Mouse (Mus musculus) urinary bladder, adult 18-20 months (tissue): ENCODE measurements around the gene Ugt1a10.
"Not testable (repeated sequence)": the region's sequence is repeated elsewhere in the genome, so short reads cannot be mapped to it uniquely, and the experiment has no call there.

Experiments used
- DNase-seq, 2 experiments: peaks; one replicate each; pipeline ENCODE4 v3.0.0; 2022; ENCODE audit warnings: low spot score in 2 of 2, mixed read lengths in 2 of 2

Ugt1a10 gene

GRCm38 (mm10) chr1:88055088-88055487 lies at the start of gene Ugt1a10:
Gene Ugt1a10, plus strand, starts transcription at chr1:88055388.
- DNase-seq = no peak

DNA sequence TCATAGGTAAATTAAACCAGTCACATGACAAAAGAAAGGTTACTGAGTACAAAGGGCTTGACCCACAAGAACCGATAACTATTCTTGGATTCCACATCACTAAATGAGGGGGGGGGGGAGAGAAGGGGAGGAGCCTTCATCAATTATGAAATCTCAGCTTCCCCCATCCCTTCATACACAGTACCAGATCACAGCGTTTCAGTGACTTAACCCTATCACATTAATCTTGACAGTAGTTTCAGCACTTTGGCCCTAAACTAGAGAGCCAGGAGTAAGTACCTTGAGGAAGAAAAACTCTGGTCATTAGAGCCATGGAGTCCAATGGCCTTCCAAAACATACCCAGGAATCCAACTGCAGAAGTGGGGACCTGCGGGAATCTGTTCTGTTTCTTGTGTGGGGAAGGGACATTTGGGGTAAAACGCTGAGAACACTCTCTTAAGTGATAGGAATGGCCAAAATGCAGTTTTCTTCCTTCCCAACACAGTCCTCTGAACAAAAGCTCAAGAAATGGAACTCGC lies 47.4 kb upstream of the Ugt1a10 start:
- no peak for DNase-seq

DNA sequence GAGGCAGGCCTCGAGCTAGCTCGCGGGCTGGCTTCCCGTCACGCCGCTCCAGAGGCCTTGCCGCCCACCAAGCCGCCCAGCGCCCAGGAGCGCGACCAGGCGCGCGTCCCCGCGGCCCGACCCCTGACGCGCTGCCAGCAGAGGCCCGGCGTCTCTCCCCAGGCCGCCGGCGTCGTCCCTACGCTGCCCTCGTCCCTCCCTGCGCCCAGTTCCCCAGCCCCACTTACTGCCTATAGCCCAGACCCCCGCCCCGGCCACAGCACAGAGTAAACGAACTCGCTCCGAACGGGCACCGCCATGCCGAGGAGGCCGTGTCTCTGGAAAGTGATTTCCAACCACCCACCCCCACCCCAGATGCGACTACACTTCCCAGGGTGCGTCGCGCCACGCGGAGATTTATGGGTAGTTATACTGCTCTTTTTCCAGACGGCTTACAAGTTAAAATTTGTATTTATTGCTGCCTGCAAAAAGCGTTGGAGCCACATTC lies 46.9 kb upstream of the Ugt1a10 start, which contains the start of gene Usp40:
Gene Usp40, minus strand, starts transcription at position 341 of the 487 bp plus-strand sequence.
- peak; percentile 54 to 82 for DNase-seq

DNA sequence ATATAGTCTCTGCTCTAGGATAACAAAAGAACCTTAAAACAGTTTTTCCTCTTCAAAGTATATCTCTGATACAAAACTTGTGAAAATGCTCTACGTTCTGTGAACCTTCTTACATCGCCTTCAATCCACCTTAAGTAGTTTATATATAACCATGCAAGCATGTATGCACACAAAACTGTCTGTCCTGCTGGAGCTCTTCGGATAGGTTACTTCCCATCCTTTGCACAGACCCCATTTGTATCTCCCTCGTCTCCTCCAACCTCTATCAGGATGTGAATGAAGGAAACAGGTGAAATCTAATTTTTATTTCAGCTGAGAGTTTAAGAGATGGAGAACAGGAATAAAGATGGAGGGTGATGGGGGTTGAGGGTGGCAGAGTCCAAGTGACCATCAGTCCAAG lies 46.5 kb upstream of the Ugt1a10 start:
- no peak for DNase-seq

- DNase-seq = no peak
Measured at GRCm38 (mm10) chr1:88009521-88009920, 45.7 kb upstream of the Ugt1a10 start.

DNA sequence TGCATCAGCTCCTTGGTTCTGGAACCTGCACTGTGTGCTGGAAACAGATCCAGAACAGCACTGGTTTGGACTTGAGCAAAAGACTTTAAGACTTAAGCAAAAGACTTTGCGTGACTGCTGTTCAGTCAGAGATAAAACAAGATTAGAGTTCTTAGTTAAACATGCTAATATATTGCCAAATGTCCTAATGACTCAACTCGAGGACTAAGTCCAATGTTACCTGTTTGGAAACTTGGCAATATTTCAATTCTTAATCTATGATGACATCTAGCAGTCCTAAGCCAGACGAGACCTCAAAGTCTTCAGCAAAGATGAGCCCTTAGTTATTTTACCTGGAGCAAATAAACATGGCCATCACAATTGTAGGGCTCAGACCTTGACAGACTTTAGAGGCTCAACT lies 41.5 kb upstream of the Ugt1a10 start:
- DNase-seq = no peak

GRCm38 (mm10) chr1:88014194-88014593 lies 41.0 kb upstream of the Ugt1a10 start:
- no peak for DNase-seq

GRCm38 (mm10) chr1:88014671-88015070 lies 40.5 kb upstream of the Ugt1a10 start:
- no peak for DNase-seq

- DNase-seq = no peak
Measured at GRCm38 (mm10) chr1:88015371-88015770, 39.8 kb upstream of the Ugt1a10 start.

DNA sequence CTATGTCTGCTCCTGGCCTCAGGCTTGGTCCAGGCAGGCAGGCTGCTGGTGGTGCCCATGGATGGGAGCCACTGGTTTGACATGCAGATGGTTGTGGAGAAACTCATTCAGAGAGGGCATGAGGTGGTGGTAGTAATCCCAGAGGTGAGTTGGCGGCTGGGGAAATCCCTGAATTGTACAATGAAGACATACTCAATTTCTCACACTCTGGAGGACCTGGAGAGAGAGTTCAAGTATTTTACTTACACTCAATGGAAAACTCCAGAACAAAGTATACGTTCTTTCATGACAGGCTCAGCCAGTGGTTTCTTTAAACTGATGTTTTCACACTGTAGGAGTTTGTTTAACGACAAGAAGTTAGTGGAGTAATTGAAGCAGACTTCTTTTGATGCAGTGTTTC lies 29.9 kb upstream of the Ugt1a10 start:
- DNase-seq = not testable (repeated sequence)

DNA sequence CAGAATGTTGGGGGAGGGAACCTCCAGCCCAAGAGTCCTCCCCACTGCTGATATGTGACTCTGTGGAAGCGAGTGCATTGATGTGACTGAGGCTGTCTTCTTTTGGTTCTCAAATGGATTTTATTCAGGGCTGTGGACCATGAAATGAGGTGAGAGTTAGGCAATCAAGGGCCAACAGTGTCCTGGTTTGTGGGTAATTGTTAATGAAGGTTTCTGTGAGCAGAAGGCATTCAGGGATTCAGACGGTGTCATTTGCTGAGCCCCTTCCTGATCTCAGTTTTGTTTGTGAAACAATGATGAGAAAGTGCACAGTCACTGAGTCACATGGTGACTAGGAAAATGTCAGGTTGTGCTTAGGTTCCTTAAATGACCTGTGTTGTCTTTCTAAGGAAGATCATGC lies 12.1 kb upstream of the Ugt1a10 start:
- not testable (repeated sequence) for DNase-seq

GRCm38 (mm10) chr1:88044832-88045437 lies 10.3 kb upstream of the Ugt1a10 start:
- DNase-seq = not testable (repeated sequence)

DNA sequence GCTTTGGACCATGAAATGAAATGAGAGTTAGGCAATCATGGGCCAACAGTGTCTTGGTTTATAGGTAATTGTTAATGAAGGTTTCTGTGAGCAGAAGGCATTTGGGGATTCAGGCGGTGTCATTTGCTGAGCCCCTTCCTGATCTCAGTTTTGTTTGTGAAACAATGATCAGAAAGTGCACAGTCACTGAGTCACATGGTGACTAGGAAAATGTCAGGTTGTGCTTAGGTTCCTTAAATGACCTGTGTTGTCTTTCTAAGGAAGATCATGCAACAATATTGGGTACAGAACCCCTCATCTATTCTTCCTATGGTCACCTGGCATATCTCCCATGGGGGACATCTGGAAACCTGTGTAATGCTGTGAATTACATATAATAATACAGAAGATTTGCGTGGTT lies 7.8 kb upstream of the Ugt1a10 start:
- not testable (repeated sequence) for DNase-seq

- not testable (repeated sequence) for DNase-seq
Measured at GRCm38 (mm10) chr1:88066472-88067102, 11.4 kb downstream of the Ugt1a10 start.

GRCm38 (mm10) chr1:88070495-88070894 lies 15.3 kb downstream of the Ugt1a10 start, which contains the start of gene Ugt1a9:
Gene Ugt1a9, plus strand, starts transcription at chr1:88070800.
- DNase-seq = no peak

DNA sequence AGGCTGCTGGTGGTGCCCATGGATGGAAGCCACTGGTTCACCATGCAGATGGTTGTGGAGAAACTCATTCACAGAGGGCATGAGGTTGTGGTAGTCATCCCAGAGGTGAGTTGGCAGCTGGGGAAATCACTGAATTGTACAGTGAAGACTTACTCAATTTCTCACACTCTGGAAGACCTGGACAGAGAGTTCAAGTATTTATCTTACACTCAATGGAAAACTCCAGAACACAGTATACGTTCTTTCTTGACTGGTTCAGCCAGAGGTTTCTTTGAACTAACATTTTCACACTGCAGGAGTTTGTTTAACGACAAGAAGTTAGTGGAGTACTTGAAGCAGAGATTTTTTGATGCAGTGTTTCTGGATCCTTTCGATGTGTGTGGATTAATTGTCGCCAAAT lies 15.7 kb downstream of the Ugt1a10 start:
- DNase-seq = no peak

GRCm38 (mm10) chr1:88074471-88074870 lies 19.3 kb downstream of the Ugt1a10 start:
- no peak for DNase-seq

- no peak for DNase-seq
Measured at GRCm38 (mm10) chr1:88077128-88077527, 21.9 kb downstream of the Ugt1a10 start.

DNA sequence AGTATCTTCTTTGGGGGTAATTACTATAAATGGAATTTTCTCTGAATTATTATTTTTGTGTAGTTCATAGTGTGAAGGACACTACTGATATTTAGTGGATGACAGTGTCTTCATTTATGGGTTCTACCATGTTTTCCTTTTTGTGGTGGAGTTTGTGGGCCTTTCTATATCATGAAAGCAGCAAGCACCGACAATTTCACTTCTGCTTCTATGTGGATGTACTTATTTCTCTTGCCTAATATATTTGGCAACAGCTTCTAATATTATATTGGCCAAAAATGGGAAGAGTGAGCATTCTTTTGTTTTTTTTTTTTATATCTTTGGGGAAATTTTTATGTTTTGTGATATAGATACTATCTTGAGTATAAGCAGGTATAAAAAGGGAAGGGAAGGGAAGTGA lies 26.5 kb downstream of the Ugt1a10 start:
- no peak for DNase-seq

DNA sequence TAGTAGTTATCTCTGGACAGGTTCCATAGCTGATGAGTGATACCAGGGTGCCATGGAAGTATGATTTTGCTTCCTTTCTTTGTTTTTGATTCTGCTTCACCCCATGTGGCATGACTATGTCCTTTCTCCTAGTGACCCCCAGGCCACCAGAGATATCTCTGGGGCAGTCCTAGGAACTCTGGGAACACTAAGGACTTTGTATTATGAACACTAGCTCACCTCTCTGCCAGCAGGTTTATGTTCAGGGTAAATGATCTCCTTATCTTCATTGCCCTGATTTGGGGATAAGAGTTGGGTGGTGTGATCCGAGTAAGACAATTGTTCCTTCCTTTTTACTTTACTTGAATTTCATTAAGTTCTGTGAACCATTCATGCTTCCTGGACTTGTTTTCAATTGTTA lies 30.9 kb downstream of the Ugt1a10 start:
- DNase-seq = no peak

DNA sequence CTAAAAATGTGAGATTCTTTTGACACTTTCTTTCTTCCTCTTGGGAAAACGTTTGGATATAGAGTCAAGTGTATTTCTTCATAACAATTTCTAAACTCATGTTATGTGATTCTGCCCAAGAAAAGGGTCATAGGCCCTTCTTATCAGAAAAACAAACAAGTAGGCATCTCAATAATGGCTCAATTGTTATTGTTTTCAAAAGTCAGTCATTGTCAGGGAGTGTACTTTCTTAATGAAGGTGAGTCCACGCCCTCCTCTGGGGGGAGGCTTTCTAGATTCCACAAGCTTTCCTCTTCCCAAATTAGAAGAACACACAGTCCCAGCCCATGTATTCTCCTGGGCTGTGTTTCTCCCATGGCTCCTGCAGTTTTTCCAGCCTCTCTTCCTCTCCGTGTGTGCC lies 32.3 kb downstream of the Ugt1a10 start, which contains the start of gene Ugt1a8:
Gene Ugt1a8, plus strand, starts transcription at position 301 of the 400 bp plus-strand sequence.
- no peak for DNase-seq

DNA sequence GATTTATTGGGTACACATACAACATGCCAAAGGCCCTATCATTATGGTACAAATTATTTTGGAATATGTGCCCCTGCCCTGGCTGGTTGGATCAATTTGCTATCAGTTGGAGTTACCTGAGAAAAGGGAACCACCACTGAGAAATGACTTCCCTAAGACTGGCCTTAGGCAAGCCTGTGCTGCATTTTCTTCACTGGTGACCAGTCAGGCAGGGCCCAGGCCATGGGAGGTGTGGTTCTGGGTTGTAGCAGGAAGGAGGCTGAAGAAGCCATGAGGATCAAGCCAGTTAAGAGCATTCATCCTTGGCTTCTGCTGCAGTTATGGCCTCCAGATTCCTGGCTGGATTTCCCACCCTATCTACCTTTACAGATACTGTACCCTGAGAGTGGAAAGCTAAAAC lies 37.2 kb downstream of the Ugt1a10 start:
- DNase-seq = no peak

GRCm38 (mm10) chr1:88094270-88094676 lies 39.1 kb downstream of the Ugt1a10 start:
- DNase-seq = not testable (repeated sequence)
